Mouse (Mus musculus) left cerebral cortex, postnatal 4 days (tissue): ENCODE results near the gene Ptprt. TPM values are rescaled to one million over a fixed set of nuclear protein-coding genes. Genes with fewer than 3 reads are reported as not detected.

Source experiments
- DNase-seq: peaks from one replicate; pipeline ENCODE4 v3.0.0-alpha.2; 2022
- intact Hi-C: fragments of 180-260 bp; cut with DNase I; formaldehyde crosslinking; loops from one replicate; pipeline ENCODE4 v1.15.1; 2025
- total RNA-seq, 2 experiments: library from RNA; stranded (reverse); gene quantifications; 2 replicates each; pipeline ENCODE4 v1.2.3; 2021

The Ptprt gene
- total RNA-seq, 2 experiments from 2014 or later = 81.3 to 88.0 TPM

DNA sequence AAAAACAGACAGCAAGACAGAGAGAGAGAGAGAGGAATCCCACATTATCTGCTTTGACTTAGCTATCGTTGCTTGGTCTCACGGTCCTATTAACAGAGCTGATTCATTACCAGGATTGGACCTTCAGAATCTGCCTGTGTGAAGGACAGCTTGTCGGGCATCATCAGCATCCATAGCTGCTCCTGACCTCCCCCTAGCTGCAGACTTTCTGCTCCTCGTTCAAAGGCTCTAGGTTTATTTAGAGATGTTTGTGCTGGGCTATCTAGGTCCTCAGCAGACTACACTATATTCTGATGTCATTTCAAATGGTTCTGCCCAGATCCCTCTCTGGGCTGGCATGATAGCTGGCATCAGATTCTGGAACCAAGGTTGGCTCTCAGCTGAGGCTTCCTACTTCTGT, 47.5 kb downstream of the Ptprt start:
- DNase-seq = no peak
- intact Hi-C loops = no loop called here

DNA sequence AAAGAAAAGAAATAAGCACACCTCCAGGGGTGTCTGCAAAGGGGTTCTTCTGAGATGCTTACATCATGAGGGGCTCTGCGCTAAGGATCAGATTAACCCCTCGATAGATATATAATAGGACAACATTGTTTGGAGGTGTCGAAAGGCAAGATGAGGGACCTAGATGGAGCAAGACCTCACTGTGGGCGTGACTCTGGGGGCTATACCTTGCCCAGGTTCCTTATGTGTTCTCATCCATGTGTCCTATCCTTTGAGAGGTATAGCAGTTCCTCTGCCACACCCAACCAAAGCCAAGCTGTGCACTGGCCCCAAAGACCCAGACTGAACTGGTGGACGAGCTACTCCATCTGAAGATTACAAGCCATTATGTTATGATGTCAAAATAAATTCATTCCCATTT, 58.2 kb downstream of the Ptprt start:
- intact Hi-C loops = no loop called here
- DNase-seq = no peak

DNA sequence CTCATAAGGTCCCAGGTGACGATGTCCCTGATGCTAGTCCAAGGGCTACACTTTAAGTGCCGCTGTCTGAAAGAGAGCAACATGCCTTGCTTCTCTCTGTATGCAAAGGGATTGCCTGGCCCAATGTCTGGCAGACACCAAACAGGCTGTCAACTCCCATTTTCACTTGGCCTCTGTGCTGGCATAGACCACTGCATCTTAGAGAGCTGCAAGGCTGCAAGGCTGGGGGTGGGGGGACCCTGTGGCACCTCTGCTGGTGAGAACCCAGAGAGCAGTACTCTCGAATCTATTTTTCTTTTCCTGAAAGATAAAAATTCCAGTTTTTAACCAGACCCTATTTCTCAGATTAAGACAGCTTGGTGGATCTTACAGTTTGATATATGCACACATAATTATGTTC, 69.6 kb downstream of the Ptprt start:
- intact Hi-C loops = no loop called here
- DNase-seq = peak; percentile 46

DNA sequence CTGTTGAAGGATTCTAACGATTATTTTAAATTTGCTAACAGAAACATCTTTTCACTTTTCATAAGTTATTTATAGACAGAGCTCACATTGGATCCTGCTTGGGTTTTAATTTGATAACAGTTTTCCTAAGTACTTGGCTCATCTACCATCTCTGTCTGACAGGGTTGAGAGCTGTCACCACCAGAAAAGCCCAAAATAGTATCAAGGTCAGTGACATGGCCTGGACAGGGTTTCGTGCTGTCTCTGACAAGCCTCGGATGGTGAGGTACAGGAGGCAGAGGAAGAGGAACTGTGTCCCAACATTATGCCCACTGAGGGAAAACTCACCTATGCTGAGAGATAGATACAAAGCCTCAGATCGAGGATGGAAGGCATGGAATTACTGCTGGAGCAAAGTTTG, 79.3 kb downstream of the Ptprt start:
- intact Hi-C loops = no loop called here

DNA sequence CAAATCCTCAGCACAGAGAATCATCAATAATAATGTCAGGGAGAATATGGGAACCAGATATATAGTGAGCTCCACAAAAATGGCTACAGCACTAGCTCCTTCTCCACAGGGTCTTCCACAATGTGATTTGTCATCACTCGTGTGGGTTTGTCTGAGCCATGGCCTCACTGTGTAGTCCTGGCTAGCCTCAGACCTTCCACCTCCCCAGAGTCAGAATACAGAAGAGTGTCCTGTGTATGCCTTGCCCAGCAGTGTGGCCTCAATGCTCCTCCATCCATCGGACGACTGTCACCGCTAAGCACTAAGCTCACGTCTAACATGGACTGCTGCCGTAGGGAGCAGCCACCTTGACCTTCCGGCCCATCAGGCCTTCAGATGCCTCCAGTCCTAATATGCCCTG, 83.1 kb downstream of the Ptprt start:
- intact Hi-C loops = no loop called here
- DNase-seq = no peak

More for the DNA sequence above, 79.3 kb downstream of the Ptprt start:
- DNase-seq = no peak

DNA sequence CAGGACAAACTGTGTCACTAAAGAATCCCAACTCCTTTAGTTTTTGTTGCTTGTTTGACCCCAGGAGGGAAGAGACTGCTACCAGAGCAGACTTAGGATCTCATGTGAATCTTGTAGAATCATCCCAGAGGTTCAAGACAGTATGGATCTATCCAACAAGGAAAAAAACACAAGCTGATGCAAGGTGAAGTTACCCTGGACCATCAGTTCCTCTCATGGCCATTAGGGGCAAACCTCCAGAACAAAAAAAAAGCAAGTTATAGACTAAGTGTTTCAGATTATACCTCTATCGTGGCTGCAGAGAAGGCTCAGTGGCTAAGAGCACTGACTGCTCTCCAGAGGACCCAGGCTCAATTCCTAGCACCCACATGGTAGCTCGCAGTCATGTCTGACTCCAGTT, 88.1 kb downstream of the Ptprt start:
- no peak for DNase-seq
- intact Hi-C loops = no loop called here

DNA sequence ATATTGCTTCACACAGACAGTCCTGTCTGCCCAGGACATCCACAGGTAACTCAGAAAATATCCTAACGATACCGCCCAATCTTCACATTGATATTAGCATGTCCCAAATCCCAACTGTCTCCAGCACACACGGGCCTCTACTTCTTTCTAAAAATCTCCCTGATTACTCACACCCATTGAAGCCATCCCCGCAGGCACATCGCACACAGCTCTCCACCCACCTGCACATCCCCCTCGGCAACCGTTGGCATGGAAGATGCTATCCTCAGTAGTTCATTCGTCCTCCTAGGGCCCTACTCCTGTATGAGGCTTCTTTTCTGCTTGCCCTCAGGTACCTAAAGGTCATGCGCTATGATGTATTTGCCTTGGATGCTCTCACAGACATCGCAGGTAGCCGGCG, 89.9 kb downstream of the Ptprt start:
- intact Hi-C loops = no loop called here
- DNase-seq = no peak

DNA sequence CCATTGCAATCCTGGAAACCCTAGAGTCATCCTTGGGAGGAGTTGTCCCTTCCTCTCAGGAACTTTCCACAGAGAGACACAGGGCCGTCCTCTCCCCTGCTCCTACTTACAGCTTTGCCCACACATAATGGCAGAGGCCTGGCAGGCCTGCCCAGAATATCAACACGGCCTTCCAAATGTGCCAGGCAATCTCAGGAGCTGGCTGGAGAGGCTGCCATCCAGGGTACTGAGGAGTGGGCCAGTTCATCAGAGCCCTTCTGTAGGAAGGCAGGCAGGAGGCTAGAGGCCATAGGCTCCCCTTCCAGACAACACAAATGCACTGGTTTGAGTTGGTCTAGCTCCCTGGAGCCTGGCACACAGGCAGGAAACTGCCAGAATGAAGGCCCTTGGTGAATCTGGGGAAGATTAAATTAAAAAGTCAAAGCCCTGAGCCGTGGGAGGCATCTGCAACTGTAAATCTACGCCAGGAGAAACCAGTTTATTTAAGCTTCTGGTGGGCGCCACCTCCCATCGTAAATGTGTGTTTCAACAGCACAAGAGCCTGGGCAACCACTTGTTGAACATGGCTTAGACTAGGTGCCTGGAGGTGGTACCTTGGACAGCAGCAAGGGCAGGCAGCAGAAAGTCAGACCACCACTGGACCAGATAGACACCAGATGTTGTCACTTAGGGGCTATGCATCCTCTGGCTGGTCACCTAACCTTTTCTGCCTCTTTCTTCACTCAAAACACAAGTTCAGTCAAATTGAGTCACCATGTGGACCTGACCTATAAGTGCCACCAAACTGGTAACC, 92.4 kb downstream of the Ptprt start:
- intact Hi-C loops = no loop called here
- peak; percentile 28 for DNase-seq

DNA sequence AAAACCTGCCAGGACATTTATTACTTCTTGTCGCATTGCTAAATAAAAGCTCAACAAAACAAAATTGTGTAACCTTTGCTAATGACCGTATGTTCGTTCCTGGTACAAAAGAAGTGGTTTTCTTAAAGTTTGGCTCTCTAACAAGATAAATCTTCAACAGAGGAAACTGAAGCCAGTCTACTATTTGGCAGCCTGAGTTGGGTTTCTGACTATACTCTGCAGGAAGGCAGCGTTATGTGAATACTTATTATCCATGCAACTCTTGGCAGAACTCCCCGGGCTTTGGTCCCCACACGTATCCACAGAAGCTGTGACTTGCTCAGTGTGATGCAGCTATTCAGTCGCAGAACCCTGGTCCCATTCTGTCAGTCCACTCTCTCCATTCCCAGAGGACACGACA, 112.6 kb downstream of the Ptprt start:
- intact Hi-C loops = no loop called here
- peak; percentile 58 for DNase-seq

DNA sequence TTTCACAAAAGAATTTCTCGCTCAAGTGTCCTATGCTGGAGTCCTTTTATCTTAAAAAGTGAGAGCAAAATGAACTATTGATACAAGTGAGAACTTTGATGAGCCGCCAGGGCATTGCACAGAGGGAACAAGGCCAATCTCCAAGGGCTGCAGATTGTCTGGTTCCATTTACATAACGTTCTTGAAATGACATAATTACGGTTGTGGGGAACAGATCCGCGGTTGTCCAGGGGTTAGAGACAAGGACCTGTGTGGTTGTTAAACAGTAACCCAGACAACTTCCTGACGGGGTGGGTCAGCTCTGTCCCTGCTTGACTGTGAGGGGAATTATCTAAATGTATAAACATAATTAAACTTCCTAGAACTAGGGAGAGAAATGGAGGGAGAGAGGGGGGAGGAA, 129.3 kb downstream of the Ptprt start:
- intact Hi-C loops = no loop called here
- DNase-seq = no peak

DNA sequence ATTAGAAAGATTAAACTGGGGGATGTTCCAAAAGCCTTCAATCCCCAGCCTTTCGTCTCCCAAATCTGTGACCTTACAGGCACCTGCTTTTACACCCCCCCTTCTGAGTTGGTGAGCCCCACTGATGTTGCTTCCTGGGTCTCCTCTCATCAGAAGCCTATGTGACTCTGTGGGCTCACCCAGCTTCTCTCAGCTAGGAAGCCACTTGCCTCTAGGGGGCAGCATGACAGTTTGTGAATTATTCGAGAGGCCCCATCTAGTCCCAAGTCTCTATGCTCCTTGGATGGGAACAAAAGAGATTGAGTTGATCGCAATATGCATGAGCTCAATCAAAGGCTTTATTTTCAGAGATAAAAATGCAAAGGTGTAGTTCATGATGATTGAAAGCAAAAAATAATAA, 132.0 kb downstream of the Ptprt start:
- intact Hi-C loops = no loop called here
- no peak for DNase-seq

DNA sequence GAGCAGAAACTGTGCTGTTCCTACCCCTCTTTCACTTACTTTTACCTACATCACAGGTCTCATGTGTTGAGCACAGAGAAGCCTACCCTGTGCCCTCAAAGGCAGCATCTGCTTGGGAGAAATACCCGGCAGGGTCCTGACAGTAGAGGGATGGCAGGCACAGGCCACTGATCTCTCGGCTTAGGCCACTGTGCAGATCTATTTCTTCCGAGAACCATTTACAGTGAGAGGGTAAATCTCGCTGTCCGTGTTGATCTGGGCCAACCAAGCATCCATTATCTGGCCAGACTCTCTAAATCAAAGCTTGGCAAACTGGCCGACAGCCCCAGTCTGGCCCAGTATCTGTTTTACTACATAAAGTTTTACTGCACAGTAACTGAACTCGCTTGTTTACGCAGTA, 145.0 kb downstream of the Ptprt start:
- intact Hi-C loops = no loop called here
- DNase-seq = no peak

DNA sequence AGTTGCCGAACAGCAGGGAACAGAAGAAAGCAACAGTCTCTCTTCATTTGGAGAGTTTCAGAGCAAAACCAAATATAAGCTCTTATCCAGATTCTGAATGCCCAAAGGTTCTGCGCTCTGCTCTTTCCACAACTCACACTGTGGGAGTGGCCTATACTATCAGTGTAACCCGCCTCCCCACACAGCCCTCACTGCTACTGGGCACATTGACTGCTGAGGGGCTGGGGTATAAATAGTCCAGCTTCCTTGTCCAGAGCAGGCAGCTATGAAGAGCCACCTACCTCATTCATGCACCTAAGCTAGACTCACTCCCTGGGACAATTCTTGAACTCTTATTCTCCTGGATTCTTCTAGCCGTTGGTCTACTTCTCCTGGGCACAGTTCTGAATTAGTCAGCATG, 147.9 kb downstream of the Ptprt start:
- intact Hi-C loops = no loop called here

DNA sequence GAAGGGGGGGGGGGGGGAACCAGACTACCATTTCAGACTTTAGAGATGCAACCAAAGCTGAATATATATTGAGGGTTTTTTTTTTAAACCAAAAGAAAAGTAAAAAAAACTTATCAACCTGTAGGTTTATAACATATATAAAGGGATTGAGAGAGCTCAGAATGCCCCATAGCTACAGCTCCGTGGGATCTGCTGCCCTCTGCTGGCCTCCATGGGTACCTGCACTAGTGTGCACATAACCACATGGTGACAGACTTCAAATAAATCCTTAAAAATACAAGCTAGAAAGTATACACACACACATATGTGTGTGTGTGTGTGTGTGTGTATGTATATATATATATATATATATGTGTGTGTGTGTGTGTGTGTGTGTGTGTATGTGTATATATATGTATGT, 148.9 kb downstream of the Ptprt start:
- no peak for DNase-seq
- intact Hi-C loops = no loop called here

More for the DNA sequence above, 147.9 kb downstream of the Ptprt start:
- DNase-seq = no peak

DNA sequence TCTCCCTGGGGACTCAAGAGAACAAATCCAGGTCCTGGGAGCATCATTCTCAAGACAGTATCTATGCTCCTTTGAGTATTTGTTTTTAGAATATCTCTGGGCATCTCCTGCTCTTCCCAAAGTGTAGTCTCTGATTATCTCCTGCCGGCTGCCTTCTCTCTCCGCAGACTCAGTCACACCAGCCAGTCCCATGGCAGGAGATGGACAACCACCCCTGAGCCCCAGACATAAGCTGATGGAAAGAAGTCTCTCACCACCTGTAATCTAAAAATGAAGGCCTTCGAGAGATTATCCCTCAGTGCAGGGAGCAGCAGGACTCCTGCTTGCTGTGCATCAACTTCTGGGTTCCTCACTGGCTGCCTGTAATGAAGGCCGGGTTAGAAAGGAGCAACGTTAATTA, 151.9 kb downstream of the Ptprt start:
- intact Hi-C loops = no loop called here
- DNase-seq = no peak

DNA sequence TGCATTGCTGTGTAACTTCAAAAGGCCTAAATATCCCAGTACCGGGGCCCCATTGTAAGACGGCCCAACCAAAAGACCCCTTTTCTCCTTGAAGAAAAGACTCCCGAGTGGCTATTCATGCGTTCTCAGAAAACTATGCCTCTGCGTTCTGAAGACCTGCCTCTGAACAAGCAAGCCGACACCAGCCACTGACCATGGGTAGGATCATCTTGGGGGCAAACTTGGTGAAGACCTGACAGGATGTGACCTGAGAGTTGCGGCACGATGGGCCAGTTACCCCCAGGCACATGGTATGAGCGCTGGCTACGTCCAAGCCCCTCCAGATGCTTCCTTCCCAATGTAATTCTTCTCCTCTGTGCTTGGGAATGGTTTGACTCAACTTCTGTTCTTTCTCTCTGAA, 153.3 kb downstream of the Ptprt start:
- no peak for DNase-seq
- intact Hi-C loops = no loop called here

DNA sequence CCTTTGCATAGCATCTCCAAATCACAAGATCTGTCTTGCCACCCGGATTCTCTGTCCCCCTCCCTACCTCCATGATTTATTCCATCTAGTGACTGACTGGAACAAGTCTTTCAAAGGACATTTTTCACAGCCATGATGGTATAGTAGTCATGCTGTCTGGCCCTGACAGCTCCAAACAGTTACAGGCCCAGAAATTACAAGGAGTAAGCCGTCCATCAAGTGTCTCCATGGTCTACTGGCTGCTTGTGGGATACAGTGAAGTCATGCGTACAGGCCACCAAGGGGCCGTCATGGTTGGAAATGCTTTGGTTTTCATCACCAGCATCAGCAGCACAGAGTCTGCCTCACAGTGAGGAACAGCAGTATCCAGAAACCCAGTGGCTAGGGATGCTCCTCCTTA, 156.1 kb downstream of the Ptprt start:
- intact Hi-C loops = no loop called here
- peak; percentile 10 for DNase-seq

DNA sequence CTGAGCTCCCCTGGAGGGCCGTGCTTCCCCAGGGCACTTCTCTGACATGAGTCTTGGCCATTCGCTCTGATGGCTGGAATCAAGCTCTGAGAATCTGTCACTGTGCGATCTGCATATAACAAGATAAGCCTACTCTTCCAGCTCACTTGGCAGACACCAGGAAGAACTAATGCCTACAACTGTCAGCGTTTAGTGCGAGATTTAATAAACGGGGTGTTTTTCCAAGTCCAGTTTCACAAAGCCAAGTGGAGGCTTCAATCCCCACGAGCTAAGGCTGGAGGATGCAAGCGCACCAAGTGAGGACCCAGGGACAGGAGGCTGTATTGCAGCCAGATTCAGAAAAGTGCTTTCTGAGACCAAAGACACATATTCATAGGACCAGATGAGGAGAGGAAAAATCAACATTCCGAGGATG, 161.4 kb downstream of the Ptprt start:
- peak; percentile 48 for DNase-seq
- intact Hi-C loops = no loop called here

DNA sequence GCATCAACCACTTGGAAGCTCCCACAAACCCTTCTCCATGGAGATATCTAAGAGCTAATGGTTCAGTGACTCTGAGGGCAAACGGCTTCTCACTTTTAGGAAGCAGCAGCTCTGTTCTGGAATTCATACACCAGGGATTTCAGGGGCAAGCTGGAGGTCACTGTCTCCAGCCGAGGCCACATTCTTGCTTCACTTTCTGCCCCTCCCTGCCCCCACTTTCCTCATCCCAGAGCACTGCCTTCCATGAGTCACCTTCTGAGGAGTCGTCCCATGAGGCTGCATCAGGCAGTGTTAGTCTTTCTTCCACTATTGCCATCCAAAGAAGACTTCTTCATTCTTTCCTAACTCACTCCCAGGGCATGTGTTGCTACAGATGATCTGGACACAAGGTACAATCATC, 162.8 kb downstream of the Ptprt start:
- no peak for DNase-seq
- intact Hi-C loops = no loop called here

DNA sequence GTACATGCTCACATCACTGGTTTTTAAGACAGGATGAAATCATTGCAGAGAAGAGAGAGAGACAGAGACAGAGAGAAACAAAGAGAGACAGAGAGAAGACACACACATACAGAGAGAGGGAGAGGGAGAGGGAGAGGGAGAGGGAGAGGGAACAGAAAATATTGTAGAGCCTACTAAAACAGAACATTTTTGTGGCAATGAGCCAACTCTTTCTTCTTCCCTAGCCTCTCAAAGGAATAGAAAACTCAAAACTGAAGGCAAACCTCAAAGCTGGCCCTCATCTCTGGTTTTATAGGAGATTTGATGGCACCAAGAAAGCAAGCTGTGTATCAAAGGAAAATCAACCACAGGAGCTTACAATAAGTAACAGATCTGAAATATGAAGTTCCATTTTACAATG, 176.9 kb downstream of the Ptprt start:
- no peak for DNase-seq
- intact Hi-C loops = no loop called here

DNA sequence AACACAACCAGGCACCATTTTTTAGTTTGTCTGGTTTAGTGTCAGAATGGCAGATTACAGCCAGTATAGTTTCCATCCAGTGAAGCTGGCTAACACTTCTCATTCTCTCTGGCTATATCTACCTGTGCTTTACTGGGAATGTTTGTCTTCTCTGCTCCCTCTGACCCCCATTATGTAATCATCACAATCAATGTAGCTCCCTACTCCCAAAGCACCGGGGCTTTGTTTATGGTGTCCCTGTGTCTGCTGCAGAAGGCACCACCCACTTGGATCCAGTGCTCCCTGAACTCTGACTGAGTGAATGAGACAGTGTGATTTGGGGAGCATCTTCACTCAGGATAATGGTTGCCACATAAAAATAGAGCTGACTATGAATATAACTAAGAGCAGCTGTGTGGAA, 217.8 kb downstream of the Ptprt start:
- intact Hi-C loops = no loop called here
- DNase-seq = no peak

DNA sequence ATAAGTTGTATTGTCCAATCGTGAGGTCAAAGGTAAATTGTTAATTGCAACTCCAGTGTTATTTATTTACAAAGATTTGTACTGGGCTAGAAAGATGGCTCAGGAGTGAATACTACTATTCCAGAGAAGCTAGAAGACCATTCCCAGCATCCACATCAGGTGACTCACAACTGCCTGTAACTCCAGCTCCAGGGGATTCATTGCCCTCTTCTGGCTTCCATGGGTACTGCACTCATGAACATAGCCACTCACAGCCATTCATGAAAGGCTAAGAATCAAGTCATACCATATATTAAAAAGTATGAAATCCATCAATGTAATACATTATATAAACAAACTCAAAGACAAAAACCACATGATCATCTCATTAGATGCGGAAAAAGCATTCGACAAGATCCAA, 224.3 kb downstream of the Ptprt start:
- intact Hi-C loops = no loop called here
- no peak for DNase-seq

DNA sequence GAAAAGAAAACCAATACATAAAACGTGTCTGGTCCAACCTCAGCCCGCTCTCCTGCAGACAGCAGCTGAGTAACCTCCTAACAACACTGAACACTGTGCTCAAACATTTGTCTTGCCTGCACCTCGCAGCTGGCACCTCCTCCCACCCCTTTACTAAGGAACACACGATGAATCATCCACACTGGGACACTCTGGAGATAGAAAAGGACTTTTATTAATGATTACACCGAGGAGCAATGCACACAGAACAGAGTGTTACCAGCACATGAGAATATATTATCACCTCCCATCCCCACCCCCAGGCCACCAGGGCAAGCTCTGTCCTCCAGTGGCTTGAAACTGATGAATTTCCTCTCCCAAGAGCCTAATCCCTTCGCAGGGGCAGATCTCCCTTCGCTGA, 230.8 kb downstream of the Ptprt start:
- DNase-seq = no peak

More for the DNA sequence above, 230.8 kb downstream of the Ptprt start:
- intact Hi-C loops = no loop called here
